15 mouse cellular contexts compared by ENCODE assay signal in genomic region chr3:103241524-103241923, GRCm38 (mm10). TPM values are rescaled to one million over a fixed set of nuclear protein-coding genes. Genes with fewer than 3 reads are reported as not detected.
DNase-seq lines count a peak whose midpoint lies in the region; TF ChIP-seq lines count a peak whose summit lies in the region.
"Had no signal": no experiment of that assay in that cellular context is flagged by ENCODE, and none has a peak within 500 bp of the region (broad histone marks: within the 10 kb centered on the region; RNA-seq: fewer than 3 reads in every experiment).

No protein-coding gene starts in this region.

- H3K27ac ChIP-seq in embryonic fibroblast, embryonic 13.5 days (ENCODE audit: insufficient read depth, low read length), result peak overlapping the region; percentile 51
- H3K27ac ChIP-seq: embryonic facial prominence, embryonic 15.5 days; forebrain, embryonic 15.5 days; lung, embryonic 15.5 days; midbrain, embryonic 13.5 days had no signal

- no peak for TF ChIP-seq CTCF in embryonic fibroblast, embryonic 13.5 days (IDR thresholded peaks at IDR 0.05; ENCODE audit: borderline replicate concordance, insufficient read depth, low read length)

- intact Hi-C loops in left cerebral cortex, postnatal 14 days (cut with DNase I), result no loop called here
- intact Hi-C loops in left cerebral cortex, postnatal 4 days (cut with DNase I), result no loop called here

- no peak overlapping the region for H3K4me3 ChIP-seq in embryonic fibroblast, embryonic 13.5 days (ENCODE audit: insufficient read depth, low read length)
- H3K4me3 ChIP-seq: embryonic facial prominence, embryonic 15.5 days; forebrain, embryonic 15.5 days; lung, embryonic 15.5 days; midbrain, embryonic 13.5 days had no signal

- DNase-seq in cerebellum, postnatal 14 days, result peak; percentile 12 to 19
- DNase-seq in cerebellum, adult 18-20 months, result no peak
- DNase-seq in left cerebral cortex, postnatal 14 days (ENCODE audit: low spot score in 2 of 2), result peak; percentile 23 to 41
- DNase-seq in left cerebral cortex, postnatal 4 days, result no peak
- DNase-seq in telencephalon, adult 2 months (ENCODE audit: low read depth, low spot score), result peak; percentile 38
- no peak for DNase-seq in heart, adult 18-20 months
- DNase-seq: heart, postnatal 36 days; kidney, adult 18-20 months; kidney, postnatal 14 days; thymus, adult 2 months had no signal

- no peaks in the 10 kb centered on the region for H3K4me1 ChIP-seq in embryonic fibroblast, embryonic 13.5 days (ENCODE audit: control insufficient read depth, insufficient read depth, low read length)
- H3K4me1 ChIP-seq: embryonic facial prominence, embryonic 15.5 days; forebrain, embryonic 15.5 days; lung, embryonic 15.5 days; midbrain, embryonic 13.5 days had no signal

- TF ChIP-seq POLR2A in embryonic fibroblast, embryonic 13.5 days (IDR thresholded peaks at IDR 0.05; ENCODE audit: low read depth, low read length), result no peak

RNA-seq across cellular contexts. Expression of gene Trim33, which starts 37.6 kb away (rescaled TPM):
- 10 to 100 TPM; 54.5 to 55.0 TPM for total RNA-seq in left cerebral cortex, postnatal 14 days (2021)
- total RNA-seq in left cerebral cortex, postnatal 4 days (2021), result 10 to 100 TPM; 73.1 to 75.2 TPM
- polyA plus RNA-seq in embryonic fibroblast, embryonic 13.5 days (2011; ENCODE audit: insufficient read length, low read depth, missing spikeins), result 43.5 and 47.5 TPM in 2 replicates
- total RNA-seq in heart, adult 18-20 months (2021), result 10 to 100 TPM; 14.2 to 17.2 TPM

Comparison
In these comparisons a context has a peak if more than half of its experiments do, and no peak if none do; other contexts are left out.
1. DNase-seq: peak in cerebellum, postnatal 14 days (2 of 2), left cerebral cortex, postnatal 14 days (2 of 2) and telencephalon, adult 2 months (single experiment); none in cerebellum, adult 18-20 months (0 of 2), left cerebral cortex, postnatal 4 days (single experiment) and heart, adult 18-20 months (0 of 2).